Mouse (Mus musculus) CD8-positive naive resting alpha-beta T cell, adult 2 months (primary cell): ENCODE data around the gene Tmem260.
A peak's percentile ranks its signal among the peaks of the same experiment; 100 is the strongest.
"Not testable (repeated sequence)": the region's sequence is repeated elsewhere in the genome, so short reads cannot be mapped to it uniquely, and the experiment has no call there.

Experiments
- DNase-seq, 2 experiments: peaks; one replicate each; pipeline ENCODE4 v3.0.0; 2022; ENCODE audit warnings: low read depth in 2 of 2, low spot score in 2 of 2

The Tmem260 gene

GRCm38 (mm10) chr14:48445984-48446683 lies at the start of gene Tmem260:
Gene Tmem260, plus strand, starts transcription at chr14:48446124.
- peak; percentile 90 to 93 for DNase-seq

- DNase-seq: no peak
Measured at GRCm38 (mm10) chr14:48406086-48406485, 39.8 kb upstream of the Tmem260 start.

GRCm38 (mm10) chr14:48417064-48417463 lies 28.9 kb upstream of the Tmem260 start:
- DNase-seq: no peak

- DNase-seq: no peak
Measured at GRCm38 (mm10) chr14:48418264-48418663, 27.7 kb upstream of the Tmem260 start.

- no peak for DNase-seq
Measured at GRCm38 (mm10) chr14:48418672-48419071, 27.3 kb upstream of the Tmem260 start.

GRCm38 (mm10) chr14:48421476-48421875 lies 24.4 kb upstream of the Tmem260 start:
- no peak for DNase-seq

GRCm38 (mm10) chr14:48421996-48422395 lies 23.9 kb upstream of the Tmem260 start:
- DNase-seq: peak; percentile 35 to 54

- DNase-seq: no peak
Measured at GRCm38 (mm10) chr14:48422436-48422835, 23.5 kb upstream of the Tmem260 start.

- no peak for DNase-seq
Measured at GRCm38 (mm10) chr14:48422901-48423300, 23.0 kb upstream of the Tmem260 start.

GRCm38 (mm10) chr14:48431978-48432377 lies 13.9 kb upstream of the Tmem260 start:
- DNase-seq: no peak

- DNase-seq: peak in 1 of 2 experiments; percentile 30
Measured at GRCm38 (mm10) chr14:48443796-48444195, 2.1 kb upstream of the Tmem260 start.

- no peak for DNase-seq
Measured at GRCm38 (mm10) chr14:48451966-48452407, 6.1 kb downstream of the Tmem260 start.

GRCm38 (mm10) chr14:48453411-48453810 lies 7.5 kb downstream of the Tmem260 start:
- DNase-seq: no peak

GRCm38 (mm10) chr14:48456305-48457092 lies 10.6 kb downstream of the Tmem260 start:
- DNase-seq: no peak

GRCm38 (mm10) chr14:48457288-48457938 lies 11.5 kb downstream of the Tmem260 start:
- no peak for DNase-seq

GRCm38 (mm10) chr14:48458901-48459300 lies 13.0 kb downstream of the Tmem260 start:
- DNase-seq: no peak

GRCm38 (mm10) chr14:48468339-48468738 lies 22.4 kb downstream of the Tmem260 start:
- DNase-seq: no peak

GRCm38 (mm10) chr14:48470742-48471487 lies 25.0 kb downstream of the Tmem260 start:
- DNase-seq: no peak

- DNase-seq: no peak
Measured at GRCm38 (mm10) chr14:48472179-48472578, 26.3 kb downstream of the Tmem260 start.

GRCm38 (mm10) chr14:48475370-48475769 lies 29.4 kb downstream of the Tmem260 start:
- DNase-seq: no peak

GRCm38 (mm10) chr14:48475834-48476233 lies 29.9 kb downstream of the Tmem260 start:
- DNase-seq: not testable (repeated sequence)
